Mouse (Mus musculus): ENCODE measurements around the gene Rabac1.

Rabac1 gene

GRCm38 (mm10) chr7:24980439-24980838 lies 7.9 kb upstream of the Rabac1 start:
- DNase-seq (ENCODE audit: low read depth, low spot score): no peak

GRCm38 (mm10) chr7:24978781-24979180 lies 6.2 kb upstream of the Rabac1 start:
- DNase-seq (ENCODE audit: low read depth, low spot score): peak; percentile 68

- peak; percentile 72 for DNase-seq (ENCODE audit: low read depth, low spot score)
Measured at GRCm38 (mm10) chr7:24974893-24975595, 2.5 kb upstream of the Rabac1 start.

- DNase-seq (ENCODE audit: low read depth, low spot score): no peak
Measured at GRCm38 (mm10) chr7:24973902-24974301, 1.3 kb upstream of the Rabac1 start.

- DNase-seq (ENCODE audit: low read depth, low spot score): no peak
Measured at GRCm38 (mm10) chr7:24973208-24973607, 654 bp upstream of the Rabac1 start.

- DNase-seq (ENCODE audit: low read depth, low spot score): peak; percentile 76
Measured at GRCm38 (mm10) chr7:24971261-24971971, 1.1 kb downstream of the Rabac1 start.

GRCm38 (mm10) chr7:24970341-24970740 lies 2.2 kb downstream of the Rabac1 start:
- DNase-seq (ENCODE audit: low read depth, low spot score): no peak

GRCm38 (mm10) chr7:24969805-24970204 lies 2.7 kb downstream of the Rabac1 start:
- DNase-seq (ENCODE audit: low read depth, low spot score): no peak

- DNase-seq (ENCODE audit: low read depth, low spot score): no peak
Measured at GRCm38 (mm10) chr7:24968463-24968862, 4.1 kb downstream of the Rabac1 start.

- no peak for DNase-seq (ENCODE audit: low read depth, low spot score)
Measured at GRCm38 (mm10) chr7:24967966-24968365, 4.6 kb downstream of the Rabac1 start.

- DNase-seq (ENCODE audit: low read depth, low spot score): peak; percentile 77
Measured at GRCm38 (mm10) chr7:24964897-24965535, 7.5 kb downstream of the Rabac1 start.

GRCm38 (mm10) chr7:24964288-24964687 lies 8.3 kb downstream of the Rabac1 start:
- no peak for DNase-seq (ENCODE audit: low read depth, low spot score)

GRCm38 (mm10) chr7:24955226-24955625 lies 17.3 kb downstream of the Rabac1 start:
- no peak for DNase-seq (ENCODE audit: low read depth, low spot score)

GRCm38 (mm10) chr7:24954450-24954849 lies 18.1 kb downstream of the Rabac1 start:
- peak; percentile 81 for DNase-seq (ENCODE audit: low read depth, low spot score)

- DNase-seq (ENCODE audit: low read depth, low spot score): peak; percentile 49
Measured at GRCm38 (mm10) chr7:24953966-24954365, 18.6 kb downstream of the Rabac1 start.

GRCm38 (mm10) chr7:24949958-24950623 lies 22.5 kb downstream of the Rabac1 start:
- DNase-seq (ENCODE audit: low read depth, low spot score): peak; percentile 78

- no peak for DNase-seq (ENCODE audit: low read depth, low spot score)
Measured at GRCm38 (mm10) chr7:24948774-24949173, 23.8 kb downstream of the Rabac1 start.

- DNase-seq (ENCODE audit: low read depth, low spot score): no peak
Measured at GRCm38 (mm10) chr7:24947316-24948048, 25.1 kb downstream of the Rabac1 start.

GRCm38 (mm10) chr7:24944257-24944950 lies 28.1 kb downstream of the Rabac1 start, which contains the start of gene Gm4881:
Gene Gm4881, minus strand, starts transcription at chr7:24944494.
- DNase-seq (ENCODE audit: low read depth, low spot score): no peak

- DNase-seq (ENCODE audit: low read depth, low spot score): no peak
Measured at GRCm38 (mm10) chr7:24943641-24944040, 28.9 kb downstream of the Rabac1 start.

- no peak for DNase-seq (ENCODE audit: low read depth, low spot score)
Measured at GRCm38 (mm10) chr7:24931651-24932050, 40.9 kb downstream of the Rabac1 start.
